Mouse (Mus musculus) neural tube, embryonic 12.5 days (tissue): ENCODE results near the gene Zfp53. TPM values are rescaled to one million over a fixed set of nuclear protein-coding genes. Genes with fewer than 3 reads are reported as not detected.
A peak's percentile ranks its signal among the peaks of the same experiment; 100 is the strongest.

Experiments
- ATAC-seq: fragments of 200-750 bp; cut with Nextera tagmentation; 2 replicates; pipeline ENCODE4 v1.8.0; 2017; ENCODE audit warnings: low read depth, mild to moderate bottlenecking, moderate TSS enrichment, moderate library complexity; ENCODE audit not compliant: low FRiP score
- H3K27ac ChIP-seq: fragments of 300-500 bp; sonication (generic); 2 replicates; pipeline ENCODE4 v1.5.1; 2016
- H3K27me3 ChIP-seq: fragments of 300-500 bp; sonication (generic); replicated peaks from 2 replicates; pipeline ENCODE4 v1.6.1; 2016; ENCODE audit warnings: mild to moderate bottlenecking
- H3K36me3 ChIP-seq: fragments of 300-500 bp; sonication (generic); 2 replicates; pipeline ENCODE4 v1.6.1; 2016; ENCODE audit warnings: mild to moderate bottlenecking
- H3K4me1 ChIP-seq: fragments of 300-500 bp; sonication (generic); 2 replicates; pipeline ENCODE4 v1.6.1; 2016
- H3K4me2 ChIP-seq: fragments of 300-500 bp; sonication (generic); replicated peaks from 2 replicates; pipeline ENCODE4 v1.6.1; 2016; ENCODE audit warnings: mild to moderate bottlenecking
- H3K4me3 ChIP-seq: fragments of 300-500 bp; sonication (generic); 2 replicates; pipeline ENCODE4 v1.5.1; 2016
- H3K9ac ChIP-seq: fragments of 300-500 bp; sonication (generic); 2 replicates; pipeline ENCODE4 v1.6.1; 2016; ENCODE audit warnings: mild to moderate bottlenecking
- H3K9me3 ChIP-seq: fragments of 300-500 bp; sonication (generic); 2 replicates; pipeline ENCODE4 v1.6.1; 2016; ENCODE audit warnings: mild to moderate bottlenecking
- WGBS: fragments of 180-500 bp; shearing (Covaris S2); methylation state at CpG from one replicate; pipeline ENCODE4 v1.1.7; 2016; 5-methylcytosine and 5-hydroxymethylcytosine counted together
- polyA plus RNA-seq: library from polyadenylated mRNA; unstranded; fragments of >200 nt; fragmentation: Nextera tagmentation; extraction: Ambion mirVana; gene quantifications from 2 replicates; pipeline ENCODE4 v1.2.1, GENCODE M21; 2016

Gene Zfp53
- polyA plus RNA-seq, 1 experiment from 2014 or later: 9.5 TPM

DNA sequence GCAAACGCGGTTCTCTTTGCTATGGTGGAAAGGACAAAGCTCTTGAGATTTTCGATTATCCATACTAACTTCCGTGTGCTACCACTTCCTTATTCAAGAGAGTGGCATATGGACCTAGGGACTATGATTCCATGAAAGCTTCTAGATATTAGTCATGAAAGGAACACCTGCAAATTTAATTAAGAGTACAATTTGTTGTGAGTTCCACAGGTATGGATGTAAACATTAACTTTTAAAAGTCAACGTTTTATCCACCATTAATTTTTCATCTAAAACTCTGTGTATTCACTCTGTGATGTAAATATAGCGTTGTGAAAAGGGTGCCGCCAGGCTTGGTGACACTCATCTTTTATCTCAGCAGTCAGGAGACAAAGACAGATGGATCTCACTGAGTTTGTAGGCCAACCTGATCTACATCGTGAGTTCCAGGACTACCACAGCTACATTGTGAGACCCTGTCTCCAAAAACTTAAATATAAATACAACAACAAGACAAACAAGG, 753 bp downstream of the Zfp53 start:
- no peak for ATAC-seq
- 20% methylated on average over 8 of the region's 8 CpGs for WGBS
- no peaks in the 10 kb centered on the region for H3K27me3 ChIP-seq
- H3K9ac ChIP-seq: peak overlapping the region; percentile 64
- no peaks in the 10 kb centered on the region for H3K4me1 ChIP-seq
- no peak overlapping the region for H3K27ac ChIP-seq
- peak overlapping the region; percentile 77 for H3K4me2 ChIP-seq
- H3K4me3 ChIP-seq: peak overlapping the region; percentile 66
- peaks cover 4% of the 10 kb centered on the region; the same call in 1 of the 2 replicates for H3K36me3 ChIP-seq
- no peaks in the 10 kb centered on the region for H3K9me3 ChIP-seq

GRCm38 (mm10) chr17:21501365-21501764, 12.6 kb downstream of the Zfp53 start:
- Histone ChIP-seq H3K4me3 (no peak overlapping the region), H3K4me2 (no peak overlapping the region), H3K9ac (no peak overlapping the region), H3K9me3 (no peaks in the 10 kb centered on the region), H3K4me1 (no peaks in the 10 kb centered on the region), H3K27ac (no peak overlapping the region), H3K27me3 (no peaks in the 10 kb centered on the region), H3K36me3 (0 out of 2 replicates have a peak, but pooled peaks cover 3% of the 10 kb centered on the region)
- 89% methylated on average over 1 of the region's 1 CpGs for WGBS
- no peak for ATAC-seq

- H3K9me3 ChIP-seq: no peaks in the 10 kb centered on the region
- H3K27me3 ChIP-seq: no peaks in the 10 kb centered on the region
- H3K4me3 ChIP-seq: no peak overlapping the region
- WGBS: 90% methylated on average over 1 of the region's 1 CpGs
- H3K4me1 ChIP-seq: no peaks in the 10 kb centered on the region
- H3K36me3 ChIP-seq: peaks cover 6% of the 10 kb centered on the region
- no peak overlapping the region for H3K9ac ChIP-seq
- ATAC-seq: no peak
- no peak overlapping the region for H3K4me2 ChIP-seq
- H3K27ac ChIP-seq: no peak overlapping the region
These were observed 15.7 kb downstream of the Zfp53 start for GRCm38 (mm10) chr17:21504524-21504923.

DNA sequence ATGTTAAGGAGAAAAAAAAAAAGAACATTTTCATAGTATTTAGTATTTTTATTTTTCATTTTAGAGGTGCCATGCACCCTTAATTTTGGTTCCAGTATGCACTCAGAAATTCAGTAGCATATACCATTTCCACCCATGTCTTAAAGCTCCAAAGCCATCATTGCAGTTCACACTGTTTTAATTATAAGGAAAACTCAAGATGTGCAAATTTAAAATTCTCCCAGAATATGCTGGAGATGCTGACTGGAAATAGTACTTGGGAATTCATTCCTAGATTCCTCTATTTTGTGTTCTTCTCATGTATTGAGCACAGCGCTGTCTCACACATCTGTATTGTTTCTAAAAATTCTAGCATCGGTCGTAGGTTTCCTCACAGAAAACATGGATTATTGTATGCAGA, 17.5 kb downstream of the Zfp53 start:
- no peak for ATAC-seq
- no peaks in the 10 kb centered on the region for H3K4me1 ChIP-seq

DNA sequence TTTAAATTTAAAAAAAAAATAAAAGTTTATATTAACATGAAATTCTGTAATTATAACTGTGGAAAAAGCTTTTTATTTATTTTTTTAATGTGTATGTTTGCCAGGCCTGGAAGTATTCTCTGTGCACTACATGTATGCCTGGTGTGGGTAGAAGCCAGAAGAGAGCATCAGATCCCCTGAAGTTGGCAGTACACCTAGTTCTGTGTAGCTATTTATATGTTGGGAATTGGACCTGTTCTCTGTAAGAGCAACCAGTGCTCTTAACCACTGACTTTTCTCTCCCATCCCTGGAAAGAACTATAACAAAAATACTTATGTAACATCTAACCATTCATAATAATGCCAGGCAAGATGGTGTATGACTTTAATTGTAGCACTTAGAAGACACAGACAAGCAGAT, 21.0 kb downstream of the Zfp53 start:
- Histone ChIP-seq H3K9me3 (no peaks in the 10 kb centered on the region), H3K36me3 (peaks cover 6% of the 10 kb centered on the region), H3K27ac (no peak overlapping the region), H3K27me3 (no peaks in the 10 kb centered on the region), H3K9ac (no peak overlapping the region), H3K4me3 (no peak overlapping the region), H3K4me1 (no peaks in the 10 kb centered on the region), H3K4me2 (no peak overlapping the region)
- no peak for ATAC-seq

More for the DNA sequence above, 17.5 kb downstream of the Zfp53 start:
- no peak overlapping the region for H3K4me2 ChIP-seq
- H3K9ac ChIP-seq: no peak overlapping the region
- no peak overlapping the region for H3K4me3 ChIP-seq
- H3K36me3 ChIP-seq: peaks cover 6% of the 10 kb centered on the region
- H3K27me3 ChIP-seq: no peaks in the 10 kb centered on the region
- no peak overlapping the region for H3K27ac ChIP-seq
- 98% methylated on average over 3 of the region's 3 CpGs for WGBS
- no peaks in the 10 kb centered on the region for H3K9me3 ChIP-seq

DNA sequence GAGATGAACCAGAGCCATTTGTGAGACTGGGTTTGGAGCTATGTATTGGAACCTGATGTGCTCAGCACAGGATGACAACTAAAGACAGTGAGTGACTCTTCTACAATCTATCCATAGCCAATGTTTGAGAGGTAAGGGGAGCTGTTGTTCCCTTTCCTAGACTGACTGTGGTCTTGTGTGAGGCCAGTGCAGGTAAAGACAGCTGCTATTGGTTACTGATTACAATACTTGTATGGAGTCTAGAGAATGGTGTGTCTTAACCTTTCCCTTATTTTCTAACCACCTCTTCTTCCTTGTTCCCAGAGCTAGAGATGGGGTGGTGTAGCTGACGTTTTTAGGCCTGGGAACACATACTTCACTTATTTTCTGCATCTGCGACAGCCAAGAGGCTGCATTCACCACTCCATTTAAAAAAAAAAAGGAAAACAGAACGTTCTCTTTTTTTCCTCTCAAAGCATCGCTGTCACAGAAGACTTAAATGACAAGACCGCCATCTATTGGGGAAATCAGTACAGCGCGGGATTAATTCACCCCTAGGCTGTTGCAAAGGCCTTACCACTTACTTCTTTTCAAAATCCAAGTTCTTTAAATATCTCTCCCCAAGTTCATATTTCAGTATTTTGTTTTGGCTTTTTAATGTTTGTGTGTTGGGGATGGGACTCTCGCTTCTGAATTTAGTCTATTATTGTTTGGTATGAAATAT, 26.8 kb downstream of the Zfp53 start:
- 6% methylated on average over 8 of the region's 8 CpGs for WGBS
- no peak overlapping the region for H3K9ac ChIP-seq
- no peak overlapping the region for H3K27ac ChIP-seq

DNA sequence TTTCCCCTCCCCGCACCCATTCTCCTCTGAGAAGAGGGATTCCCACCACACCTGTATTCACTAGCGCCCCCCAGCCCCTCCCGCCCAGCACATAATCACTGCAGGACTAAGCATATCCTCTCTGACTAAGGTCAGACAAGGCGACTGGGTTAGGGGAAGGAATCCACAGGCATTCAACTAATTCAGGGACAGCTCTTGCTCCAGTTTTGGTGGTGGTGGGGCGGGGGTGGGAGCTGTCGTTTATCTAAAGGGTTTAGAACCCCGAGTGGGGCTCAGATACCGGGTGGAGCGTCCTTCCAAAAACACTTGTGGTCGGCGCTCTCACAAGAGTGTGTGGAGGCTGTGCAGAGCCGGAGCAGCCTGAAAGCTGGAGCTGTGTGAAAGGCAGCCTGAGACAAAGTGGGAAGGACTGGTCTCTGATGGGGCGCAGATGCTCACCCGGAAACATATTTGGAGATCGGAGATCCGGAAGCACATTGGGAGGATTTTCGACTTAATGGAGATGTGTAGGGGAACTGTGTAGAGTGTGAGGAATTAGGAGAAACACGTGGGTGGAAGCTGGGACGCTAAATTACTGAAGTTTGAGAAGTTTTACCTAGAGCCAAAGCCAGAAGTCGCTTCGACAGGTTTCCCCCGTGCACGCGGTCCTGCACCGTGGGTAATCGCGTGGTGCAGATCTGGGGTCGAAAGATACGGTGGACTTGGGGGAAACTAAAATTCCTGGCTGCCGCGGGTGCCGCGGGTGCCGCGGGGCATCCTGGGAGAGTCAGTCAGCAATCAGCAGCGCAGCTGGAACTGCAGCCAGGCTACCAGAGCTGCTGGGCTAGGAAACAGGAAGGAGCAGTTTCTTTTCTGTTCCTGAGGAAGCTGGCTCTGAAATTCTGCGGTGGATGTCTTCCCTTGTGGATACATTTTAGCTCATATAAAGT, 27.7 kb downstream of the Zfp53 start:
- H3K27ac ChIP-seq: peak overlapping the region; percentile 62
- no peaks in the 10 kb centered on the region for H3K36me3 ChIP-seq
- WGBS: under 1% methylated on average over 37 of the region's 37 CpGs
- no peaks in the 10 kb centered on the region for H3K9me3 ChIP-seq
- peak overlapping the region; percentile 51 for H3K4me3 ChIP-seq
- ATAC-seq: peak; percentile 92
- H3K4me2 ChIP-seq: peak overlapping the region; percentile 80
- H3K4me1 ChIP-seq: peaks cover 5% of the 10 kb centered on the region; the same call in 1 of the 2 replicates
- peak overlapping the region; percentile 57 for H3K9ac ChIP-seq
- H3K27me3 ChIP-seq: no peaks in the 10 kb centered on the region

More for the DNA sequence above, 26.8 kb downstream of the Zfp53 start:
- H3K4me1 ChIP-seq: peaks cover 5% of the 10 kb centered on the region; the same call in 1 of the 2 replicates
- H3K36me3 ChIP-seq: no peaks in the 10 kb centered on the region
- ATAC-seq: peak; percentile 46
- 0 out of 2 replicates have a peak overlapping the region, but pooled peaks have one; percentile 51 for H3K4me3 ChIP-seq
- peak overlapping the region; percentile 80 for H3K4me2 ChIP-seq
- H3K9me3 ChIP-seq: no peaks in the 10 kb centered on the region
- H3K27me3 ChIP-seq: no peaks in the 10 kb centered on the region

GRCm38 (mm10) chr17:21517130-21517671, 28.4 kb downstream of the Zfp53 start:
- peak overlapping the region; percentile 80 for H3K4me2 ChIP-seq
- H3K27me3 ChIP-seq: no peaks in the 10 kb centered on the region
- 47% methylated on average over 4 of the region's 4 CpGs for WGBS
- peak; percentile 18; the same call in 1 of the 2 replicates for ATAC-seq
- H3K4me3 ChIP-seq: peak overlapping the region; percentile 51
- H3K9ac ChIP-seq: peak overlapping the region; percentile 57; the same call in 1 of the 2 replicates
- H3K4me1 ChIP-seq: peaks cover 5% of the 10 kb centered on the region; the same call in 1 of the 2 replicates
- H3K9me3 ChIP-seq: no peaks in the 10 kb centered on the region
- no peaks in the 10 kb centered on the region for H3K36me3 ChIP-seq
- H3K27ac ChIP-seq: no peak overlapping the region

- ATAC-seq: no peak
- Histone ChIP-seq H3K27ac (no peak overlapping the region), H3K4me1 (no peaks in the 10 kb centered on the region), H3K4me2 (no peak overlapping the region), H3K9me3 (no peaks in the 10 kb centered on the region), H3K36me3 (no peaks in the 10 kb centered on the region), H3K9ac (no peak overlapping the region), H3K27me3 (no peaks in the 10 kb centered on the region), H3K4me3 (no peak overlapping the region)
These were observed 37.5 kb downstream of the Zfp53 start for GRCm38 (mm10) chr17:21526270-21526669.

DNA sequence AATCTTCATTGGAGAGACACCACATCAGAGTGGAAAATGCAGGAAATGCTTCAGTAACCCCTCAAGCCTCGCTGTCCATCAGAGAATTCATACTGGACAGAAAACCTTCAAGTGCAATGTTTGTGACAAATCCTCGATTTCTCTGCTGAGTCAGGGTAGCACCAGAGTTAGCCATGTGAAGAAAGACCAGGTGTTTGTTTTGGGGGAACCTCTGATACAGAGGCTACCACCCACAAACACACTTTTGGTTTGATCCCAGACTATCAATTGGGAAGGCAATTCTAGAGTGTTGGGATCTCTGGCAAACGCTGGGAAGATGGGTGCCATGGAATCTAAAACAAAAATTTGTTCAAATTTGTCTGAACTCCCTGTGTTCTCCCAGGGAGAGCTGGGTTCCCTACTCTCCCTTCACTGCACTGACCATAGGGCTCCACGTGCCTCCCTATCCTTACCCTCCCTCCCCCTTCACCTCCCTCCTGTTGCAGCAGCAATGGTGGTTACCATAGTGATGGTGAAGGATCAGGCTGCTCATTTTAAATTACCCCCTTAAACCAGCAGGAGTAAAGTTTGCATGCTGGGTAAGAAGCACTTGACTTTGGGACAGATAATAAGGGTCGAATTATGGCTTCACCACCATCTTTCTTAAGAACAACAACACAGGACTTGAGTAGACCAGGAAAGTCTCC, 42.0 kb downstream of the Zfp53 start:
- 64% methylated on average over 5 of the region's 5 CpGs for WGBS
- Histone ChIP-seq H3K27me3 (no peaks in the 10 kb centered on the region), H3K27ac (no peak overlapping the region), H3K4me2 (no peak overlapping the region), H3K36me3 (no peaks in the 10 kb centered on the region), H3K4me1 (peaks cover 10% of the 10 kb centered on the region; the same call in 1 of the 2 replicates), H3K9ac (no peak overlapping the region), H3K9me3 (no peaks in the 10 kb centered on the region), H3K4me3 (no peak overlapping the region)
- no peak for ATAC-seq

DNA sequence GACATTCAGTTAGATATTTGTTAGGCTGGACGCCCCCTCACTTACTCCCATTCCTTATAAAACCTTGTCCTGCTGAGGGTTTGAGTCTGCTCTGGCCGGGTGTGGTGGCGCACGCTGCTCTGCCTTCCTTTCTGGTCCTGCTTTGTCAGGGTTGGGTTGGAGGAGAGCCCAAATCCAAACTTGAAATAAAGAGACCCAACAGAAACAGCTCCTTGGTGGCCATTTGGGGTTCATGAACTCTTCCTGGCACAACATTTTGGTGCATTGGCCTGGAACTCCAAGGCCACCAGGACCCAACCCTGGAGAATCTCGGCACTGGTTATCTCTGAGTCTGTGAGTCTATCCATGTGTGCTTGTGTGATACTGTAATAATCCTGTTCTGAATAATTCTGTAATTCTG, 42.8 kb downstream of the Zfp53 start:
- H3K9ac ChIP-seq: peak overlapping the region; percentile 86; the same call in 1 of the 2 replicates
- H3K36me3 ChIP-seq: no peaks in the 10 kb centered on the region

More for the DNA sequence above, 42.8 kb downstream of the Zfp53 start:
- peak overlapping the region; percentile 78; the same call in 1 of the 2 replicates for H3K4me3 ChIP-seq
- ATAC-seq: peak; percentile 1
- H3K4me2 ChIP-seq: peak overlapping the region; percentile 67
- H3K4me1 ChIP-seq: peaks cover 11% of the 10 kb centered on the region; the same call in 1 of the 2 replicates
- WGBS: 79% methylated on average over 5 of the region's 5 CpGs
- no peaks in the 10 kb centered on the region for H3K9me3 ChIP-seq
- no peaks in the 10 kb centered on the region for H3K27me3 ChIP-seq
- H3K27ac ChIP-seq: no peak overlapping the region
